11 mouse cellular contexts compared by ENCODE assay signal in the genomic region with DNA sequence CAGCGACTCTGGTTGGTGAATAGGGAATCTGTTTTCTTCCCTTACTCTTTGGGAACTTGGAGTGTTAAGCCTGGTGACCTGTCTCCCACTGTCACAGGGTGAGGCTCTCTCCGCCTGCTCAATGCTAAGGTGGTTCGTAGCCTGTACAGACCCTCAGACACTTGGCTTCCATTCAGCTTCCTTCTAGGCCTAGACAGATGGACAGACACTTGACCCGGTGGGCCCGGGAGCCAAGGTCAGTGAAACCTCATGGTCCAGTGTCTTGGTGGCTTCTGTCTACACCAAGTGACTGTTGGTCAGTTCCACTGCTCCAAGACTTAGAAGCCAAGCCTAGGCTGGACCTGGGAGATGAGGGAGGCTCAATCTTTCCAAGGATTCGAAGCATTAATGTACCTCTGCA. TPM values are rescaled to one million over a fixed set of nuclear protein-coding genes. Genes with fewer than 3 reads are reported as not detected.
DNase-seq lines count a peak whose midpoint lies in the region; ATAC-seq and TF ChIP-seq lines count a peak whose summit lies in the region.
"Had no signal": no experiment of that assay in that cellular context is flagged by ENCODE, and none has a peak within 500 bp of the region (broad histone marks: within the 10 kb centered on the region; RNA-seq: fewer than 3 reads in every experiment).

No protein-coding gene starts in this region.

- H3K36me3 ChIP-seq in heart, embryonic 11.5 days (ENCODE audit: control insufficient read depth, insufficient read depth, low read length), result no peaks in the 10 kb centered on the region
- peaks cover 24% of the 10 kb centered on the region for H3K36me3 ChIP-seq in lung, embryonic 14.5 days (ENCODE audit: insufficient read depth)
- no peaks in the 10 kb centered on the region for H3K36me3 ChIP-seq in embryonic facial prominence, embryonic 14.5 days (ENCODE audit: control insufficient read depth, insufficient read depth, low read length)
- H3K36me3 ChIP-seq in small intestine, adult 2 months (ENCODE audit: control insufficient read depth, insufficient read depth, low read length), result peaks cover 10% of the 10 kb centered on the region; the same call in 1 of the 2 replicates
- H3K36me3 ChIP-seq: midbrain, embryonic 15.5 days had no signal

- H3K4me2 ChIP-seq in heart, embryonic 11.5 days, result peak overlapping the region; percentile 98
- H3K4me2 ChIP-seq in lung, embryonic 14.5 days, result peak overlapping the region; percentile 92
- H3K4me2 ChIP-seq in embryonic facial prominence, embryonic 14.5 days (ENCODE audit: low read depth, low read length), result peak overlapping the region; percentile 98
- H3K4me2 ChIP-seq: midbrain, embryonic 15.5 days had no signal

- whole genome bisulfite sequencing in heart, embryonic 11.5 days (ENCODE audit: insufficient replicate concordance), result 87% methylated on average over 6 of the region's 6 CpGs
- 84% methylated on average over 6 of the region's 6 CpGs for WGBS in lung, embryonic 14.5 days
- WGBS in embryonic facial prominence, embryonic 14.5 days, result 82% methylated on average over 6 of the region's 6 CpGs
- WGBS in small intestine, adult 2 months, result 64% methylated on average over 6 of the region's 6 CpGs

- peak overlapping the region; percentile 16; the same call in 1 of the 2 replicates for H3K9ac ChIP-seq in heart, embryonic 11.5 days (ENCODE audit: low read depth, low read length)
- peak overlapping the region; percentile 39 for H3K9ac ChIP-seq in lung, embryonic 14.5 days
- H3K9ac ChIP-seq in embryonic facial prominence, embryonic 14.5 days (ENCODE audit: low read depth, low read length), result peak overlapping the region; percentile 52; the same call in 1 of the 2 replicates
- H3K9ac ChIP-seq: midbrain, embryonic 15.5 days had no signal

- TF ChIP-seq CTCF in lung, embryonic 14.5 days (IDR thresholded peaks at IDR 0.05; ENCODE audit: low read depth), result no peak
- TF ChIP-seq CTCF in small intestine, adult 2 months (IDR thresholded peaks at IDR 0.05; ENCODE audit: extremely low read depth, insufficient read length, insufficient replicate concordance, low read depth, low read length), result no peak

- 0 out of 2 replicates have a peak overlapping the region, but pooled peaks have one; percentile 73 for H3K4me3 ChIP-seq in heart, embryonic 11.5 days (ENCODE audit: low read depth, low read length)
- H3K4me3 ChIP-seq in lung, embryonic 14.5 days (ENCODE audit: low read depth, low read length), result peak overlapping the region; percentile 80
- peak overlapping the region; percentile 74; the same call in 1 of the 2 replicates for H3K4me3 ChIP-seq in embryonic facial prominence, embryonic 14.5 days (ENCODE audit: low read depth, low read length)
- H3K4me3 ChIP-seq in small intestine, adult 2 months (ENCODE audit: low read depth, low read length), result peak overlapping the region; percentile 84
- H3K4me3 ChIP-seq: midbrain, embryonic 15.5 days had no signal

- DNase-seq in heart, adult 9 months (ENCODE audit: low spot score in 2 of 2), result no peak
- no peak for DNase-seq in lung, embryonic 14.5 days
- no peak for DNase-seq in lung, postnatal 25 days (ENCODE audit: low spot score)
- no peak for DNase-seq in embryonic facial prominence, embryonic 14.5 days (ENCODE audit: low spot score)
- DNase-seq in c-Kit-positive CD71-positive TER-119-positive erythroid progenitor cells, embryonic 14.5 days (ENCODE audit: low spot score), result no peak
- DNase-seq in B cell, adult 2 months, result no peak
- DNase-seq: adrenal gland, adult 8-10 months; cerebellum, postnatal 10 days had no signal

- no peak overlapping the region for H3K27ac ChIP-seq in heart, embryonic 11.5 days (ENCODE audit: low read depth, low read length)
- no peak overlapping the region for H3K27ac ChIP-seq in lung, embryonic 14.5 days (ENCODE audit: low read depth)
- H3K27ac ChIP-seq in embryonic facial prominence, embryonic 14.5 days (replicated peaks; ENCODE audit: low read depth, low read length), result no peak overlapping the region
- peak overlapping the region; percentile 86 for H3K27ac ChIP-seq in small intestine, adult 2 months (ENCODE audit: insufficient read depth, low read depth, low read length)
- H3K27ac ChIP-seq: midbrain, embryonic 15.5 days had no signal

- ATAC-seq in heart, embryonic 11.5 days (replicated peaks; ENCODE audit: insufficient number of reproducible peaks, low FRiP score, low TSS enrichment), result no peak
- ATAC-seq in lung, embryonic 14.5 days (ENCODE audit: insufficient read depth), result no peak
- no peak for ATAC-seq in embryonic facial prominence, embryonic 14.5 days (ENCODE audit: low read depth)
- ATAC-seq: midbrain, embryonic 15.5 days had no signal

- no peak for TF ChIP-seq POLR2A in small intestine, adult 2 months (IDR thresholded peaks at IDR 0.05; ENCODE audit: low read depth, low read length)

- peaks cover 17% of the 10 kb centered on the region for H3K4me1 ChIP-seq in heart, embryonic 11.5 days (ENCODE audit: control insufficient read depth, insufficient read depth, low read length)
- no peaks in the 10 kb centered on the region for H3K4me1 ChIP-seq in lung, embryonic 14.5 days (ENCODE audit: insufficient read depth)
- H3K4me1 ChIP-seq in embryonic facial prominence, embryonic 14.5 days (ENCODE audit: control insufficient read depth, insufficient read depth, low read length), result 0 out of 2 replicates have a peak, but pooled peaks cover 3% of the 10 kb centered on the region
- H3K4me1 ChIP-seq in small intestine, adult 2 months (ENCODE audit: control insufficient read depth, insufficient read depth, insufficient read length, low read length), result peaks cover 48% of the 10 kb centered on the region

- peaks cover 14% of the 10 kb centered on the region for H3K27me3 ChIP-seq in heart, embryonic 11.5 days (ENCODE audit: control insufficient read depth, insufficient read depth, low read length)
- no peaks in the 10 kb centered on the region; the same call in 1 of the 2 replicates for H3K27me3 ChIP-seq in lung, embryonic 14.5 days (ENCODE audit: insufficient read depth, low read length)
- no peaks in the 10 kb centered on the region; the same call in 1 of the 2 replicates for H3K27me3 ChIP-seq in embryonic facial prominence, embryonic 14.5 days (replicated peaks; ENCODE audit: control insufficient read depth, insufficient read depth, low read length)
- H3K27me3 ChIP-seq in small intestine, adult 2 months (ENCODE audit: control insufficient read depth, insufficient read depth, low read length), result no peaks in the 10 kb centered on the region

- H3K9me3 ChIP-seq in heart, embryonic 11.5 days (replicated peaks; ENCODE audit: control insufficient read depth, low read length), result no peaks in the 10 kb centered on the region
- no peaks in the 10 kb centered on the region for H3K9me3 ChIP-seq in lung, embryonic 14.5 days (ENCODE audit: low read depth, low read length)
- no peaks in the 10 kb centered on the region for H3K9me3 ChIP-seq in embryonic facial prominence, embryonic 14.5 days (ENCODE audit: control insufficient read depth, low read length)
- H3K9me3 ChIP-seq: midbrain, embryonic 15.5 days had no signal

RNA-seq across cellular contexts. Expression of gene Tmem189, which starts 1.8 kb away (rescaled TPM):
- polyA plus RNA-seq in heart, embryonic 11.5 days (2014; fragmentation: Nextera tagmentation; extraction: Ambion mirVana), result 38.2 and 38.7 TPM in 2 replicates
- 41.6 and 43.3 TPM in 2 replicates for polyA plus RNA-seq in lung, embryonic 14.5 days (2014; fragmentation: Nextera tagmentation; extraction: Ambion mirVana)
- polyA plus RNA-seq in embryonic facial prominence, embryonic 14.5 days (2014; fragmentation: Nextera tagmentation; extraction: Ambion mirVana), result 40.0 and 40.6 TPM in 2 replicates
- polyA plus RNA-seq in small intestine, adult 2 months (2012; rRNA removed), result 28.0 and 105 TPM in 2 replicates

RNA-seq across cellular contexts. Expression of gene Cebpb, which starts 2.7 kb away (rescaled TPM):
- 8.0 and 8.2 TPM in 2 replicates for polyA plus RNA-seq in heart, embryonic 11.5 days (2014; fragmentation: Nextera tagmentation; extraction: Ambion mirVana)
- polyA plus RNA-seq in lung, embryonic 14.5 days (2014; fragmentation: Nextera tagmentation; extraction: Ambion mirVana), result 73.4 and 77.4 TPM in 2 replicates
- polyA plus RNA-seq in embryonic facial prominence, embryonic 14.5 days (2014; fragmentation: Nextera tagmentation; extraction: Ambion mirVana), result 18.1 and 30.3 TPM in 2 replicates
- polyA plus RNA-seq in small intestine, adult 2 months (2012; rRNA removed), result 194 and 386 TPM in 2 replicates

RNA-seq across cellular contexts. Expression of gene Gm20431, which starts 30.1 kb away (rescaled TPM):
- polyA plus RNA-seq in heart, embryonic 11.5 days (2014; fragmentation: Nextera tagmentation; extraction: Ambion mirVana), result 1.9 and 5.2 TPM in 2 replicates
- 10.0 and 12.3 TPM in 2 replicates for polyA plus RNA-seq in lung, embryonic 14.5 days (2014; fragmentation: Nextera tagmentation; extraction: Ambion mirVana)
- 9.1 and 11.6 TPM in 2 replicates for polyA plus RNA-seq in embryonic facial prominence, embryonic 14.5 days (2014; fragmentation: Nextera tagmentation; extraction: Ambion mirVana)
- 0.10 TPM in 1 of 2 replicates, not detected in the other for polyA plus RNA-seq in small intestine, adult 2 months (2012; rRNA removed)

RNA-seq across cellular contexts. Expression of gene Ube2v1, which starts 59.5 kb away (rescaled TPM):
- polyA plus RNA-seq in heart, embryonic 11.5 days (2014; fragmentation: Nextera tagmentation; extraction: Ambion mirVana), result 195 and 211 TPM in 2 replicates
- polyA plus RNA-seq in lung, embryonic 14.5 days (2014; fragmentation: Nextera tagmentation; extraction: Ambion mirVana), result 275 and 293 TPM in 2 replicates
- polyA plus RNA-seq in embryonic facial prominence, embryonic 14.5 days (2014; fragmentation: Nextera tagmentation; extraction: Ambion mirVana), result 249 and 275 TPM in 2 replicates
- polyA plus RNA-seq in small intestine, adult 2 months (2012; rRNA removed), result 58.0 and 89.8 TPM in 2 replicates
